Comparison of ENCODE assay signal across 9 mouse cellular contexts in the genomic region with DNA sequence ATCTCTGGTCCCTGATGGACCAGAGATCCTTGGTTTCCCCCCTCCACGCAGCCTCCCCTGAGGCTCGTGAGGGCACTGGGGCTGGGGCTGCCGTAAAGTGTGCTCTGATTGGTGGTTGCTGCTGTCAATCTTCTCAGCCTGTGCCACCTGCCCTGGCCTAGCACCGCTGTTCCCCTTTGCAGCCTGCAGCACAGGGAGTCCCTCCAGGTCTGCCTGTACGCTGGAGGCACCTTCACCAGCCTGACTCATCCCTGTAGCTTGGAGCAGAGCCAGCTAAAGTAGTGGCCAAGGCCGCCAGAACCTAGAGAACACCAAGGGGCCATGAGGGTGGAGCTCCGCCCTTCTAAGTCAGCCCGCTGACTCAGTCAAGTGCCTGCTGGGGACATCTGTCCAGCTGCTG. TPM values are rescaled to one million over a fixed set of nuclear protein-coding genes. Genes with fewer than 3 reads are reported as not detected.
DNase-seq lines count a peak whose midpoint lies in the region; ATAC-seq lines count a peak whose summit lies in the region.
"Had no signal": no experiment of that assay in that cellular context is flagged by ENCODE, and none has a peak within 500 bp of the region (broad histone marks: within the 10 kb centered on the region; RNA-seq: fewer than 3 reads in every experiment).

No protein-coding gene starts in this region.

- H3K36me3 ChIP-seq in forebrain, embryonic 14.5 days (ENCODE audit: control insufficient read depth, insufficient read depth, low read length) = no peaks in the 10 kb centered on the region
- no peaks in the 10 kb centered on the region for H3K36me3 ChIP-seq in forebrain, embryonic 11.5 days (ENCODE audit: control insufficient read depth, insufficient read depth, low read length)
- H3K36me3 ChIP-seq in intestine, embryonic 14.5 days (ENCODE audit: control insufficient read depth, insufficient read depth, low read length) = no peaks in the 10 kb centered on the region
- no peaks in the 10 kb centered on the region for H3K36me3 ChIP-seq in stomach, embryonic 16.5 days (ENCODE audit: control insufficient read depth, insufficient read depth, low read length)

- H3K4me3 ChIP-seq in forebrain, embryonic 14.5 days (ENCODE audit: low read depth, low read length) = no peak overlapping the region
- no peak overlapping the region for H3K4me3 ChIP-seq in forebrain, embryonic 11.5 days (ENCODE audit: low read depth, low read length)
- H3K4me3 ChIP-seq in intestine, embryonic 14.5 days (ENCODE audit: low read depth, low read length) = no peak overlapping the region
- H3K4me3 ChIP-seq in stomach, embryonic 16.5 days (replicated peaks; ENCODE audit: low read length) = no peak overlapping the region
- H3K4me3 ChIP-seq: myocyte had no signal

- no peak overlapping the region for H3K27ac ChIP-seq in forebrain, embryonic 14.5 days (ENCODE audit: low read depth, low read length)
- no peak overlapping the region for H3K27ac ChIP-seq in forebrain, embryonic 11.5 days (ENCODE audit: low read depth, low read length)
- H3K27ac ChIP-seq in intestine, embryonic 14.5 days (ENCODE audit: low read depth) = no peak overlapping the region
- H3K27ac ChIP-seq in stomach, embryonic 16.5 days (ENCODE audit: low read length) = no peak overlapping the region

- 19% methylated on average over 8 of the region's 8 CpGs for WGBS in forebrain, embryonic 14.5 days
- 25% methylated on average over 8 of the region's 8 CpGs for WGBS in forebrain, embryonic 11.5 days
- WGBS in intestine, embryonic 14.5 days = 17% methylated on average over 8 of the region's 8 CpGs
- WGBS in stomach, embryonic 16.5 days = 18% methylated on average over 8 of the region's 8 CpGs

- peaks cover 7% of the 10 kb centered on the region; the same call in 1 of the 2 replicates for H3K4me1 ChIP-seq in forebrain, embryonic 14.5 days (ENCODE audit: control insufficient read depth, insufficient read depth, low read length)
- peaks cover 6% of the 10 kb centered on the region; the same call in 1 of the 2 replicates for H3K4me1 ChIP-seq in forebrain, embryonic 11.5 days (replicated peaks; ENCODE audit: control insufficient read depth, insufficient read depth, low read length)
- no peaks in the 10 kb centered on the region for H3K4me1 ChIP-seq in intestine, embryonic 14.5 days (replicated peaks; ENCODE audit: control insufficient read depth, insufficient read depth, low read length)
- H3K4me1 ChIP-seq in stomach, embryonic 16.5 days (ENCODE audit: control insufficient read depth, insufficient read depth, low read length) = peaks cover 10% of the 10 kb centered on the region; the same call in 1 of the 2 replicates

- no peak overlapping the region for H3K4me2 ChIP-seq in forebrain, embryonic 14.5 days (ENCODE audit: low read length)
- no peak overlapping the region for H3K4me2 ChIP-seq in forebrain, embryonic 11.5 days (ENCODE audit: low read depth, low read length, severe bottlenecking)
- no peak overlapping the region; the same call in 1 of the 2 replicates for H3K4me2 ChIP-seq in intestine, embryonic 14.5 days (ENCODE audit: low read length)
- 0 out of 2 replicates have a peak overlapping the region, but pooled peaks have one; percentile 14 for H3K4me2 ChIP-seq in stomach, embryonic 16.5 days (ENCODE audit: low read depth, low read length)

- H3K9me3 ChIP-seq in forebrain, embryonic 14.5 days (replicated peaks; ENCODE audit: control insufficient read depth, low read length) = no peaks in the 10 kb centered on the region
- no peaks in the 10 kb centered on the region for H3K9me3 ChIP-seq in forebrain, embryonic 11.5 days (ENCODE audit: control insufficient read depth, low read length)
- no peaks in the 10 kb centered on the region for H3K9me3 ChIP-seq in intestine, embryonic 14.5 days (ENCODE audit: control insufficient read depth, low read length)
- H3K9me3 ChIP-seq in stomach, embryonic 16.5 days (replicated peaks; ENCODE audit: control insufficient read depth, low read length) = no peaks in the 10 kb centered on the region

- DNase-seq in forebrain, embryonic 14.5 days (ENCODE audit: low spot score) = peak; percentile 40
- DNase-seq in forebrain, embryonic 11.5 days (ENCODE audit: low spot score) = no peak
- peak; percentile 32 for DNase-seq in urinary bladder, postnatal 25 days (ENCODE audit: low spot score)
- no peak for DNase-seq in urinary bladder, postnatal 10 days (ENCODE audit: low spot score)
- peak; percentile 70 for DNase-seq in intestine, embryonic 14.5 days (ENCODE audit: low spot score)
- DNase-seq in cerebellum, adult 11-12 months = no peak
- no peak for DNase-seq in layer of hippocampus, adult 9-10 months (ENCODE audit: low spot score)

- ATAC-seq in forebrain, embryonic 14.5 days = no peak
- no peak for ATAC-seq in forebrain, embryonic 11.5 days (replicated peaks; ENCODE audit: low FRiP score)
- peak; percentile 69 for ATAC-seq in intestine, embryonic 14.5 days (replicated peaks; ENCODE audit: low FRiP score, low TSS enrichment, low read depth)
- peak; percentile 76 for ATAC-seq in stomach, embryonic 16.5 days (ENCODE audit: insufficient read depth, low FRiP score)

- no peaks in the 10 kb centered on the region for H3K27me3 ChIP-seq in forebrain, embryonic 14.5 days (replicated peaks; ENCODE audit: control insufficient read depth, insufficient read depth, low read length)
- no peaks in the 10 kb centered on the region for H3K27me3 ChIP-seq in forebrain, embryonic 11.5 days (ENCODE audit: control insufficient read depth, insufficient read depth, low read length)
- no peaks in the 10 kb centered on the region for H3K27me3 ChIP-seq in intestine, embryonic 14.5 days (replicated peaks; ENCODE audit: control insufficient read depth, insufficient read depth, low read length)
- no peaks in the 10 kb centered on the region for H3K27me3 ChIP-seq in stomach, embryonic 16.5 days (ENCODE audit: control insufficient read depth, insufficient read depth, low read length)

- no peak overlapping the region for H3K9ac ChIP-seq in forebrain, embryonic 14.5 days (ENCODE audit: low read length)
- H3K9ac ChIP-seq in forebrain, embryonic 11.5 days (ENCODE audit: low read length) = no peak overlapping the region
- no peak overlapping the region for H3K9ac ChIP-seq in intestine, embryonic 14.5 days (ENCODE audit: low read length)
- no peak overlapping the region for H3K9ac ChIP-seq in stomach, embryonic 16.5 days (ENCODE audit: low read length)

RNA-seq across cellular contexts. Expression of a gene that starts 7.7 kb away (rescaled TPM):
- 0.05 TPM in 1 of 2 replicates, not detected in the other for polyA plus RNA-seq in forebrain, embryonic 14.5 days (2014; fragmentation: Nextera tagmentation; extraction: Ambion mirVana)
- polyA plus RNA-seq in forebrain, embryonic 11.5 days (2014; fragmentation: Nextera tagmentation; extraction: Ambion mirVana) = 0.12 TPM in 1 of 2 replicates, not detected in the other
- polyA plus RNA-seq in intestine, embryonic 14.5 days (2014; fragmentation: Nextera tagmentation; extraction: Ambion mirVana) = 0.16 TPM in 1 of 2 replicates, not detected in the other
- 0.31 and 0.91 TPM in 2 replicates for polyA plus RNA-seq in stomach, embryonic 16.5 days (2015; fragmentation: Nextera tagmentation; extraction: Ambion mirVana)

RNA-seq across cellular contexts. Expression of a gene that starts 27.4 kb away (rescaled TPM):
- not detected in 2 replicates for polyA plus RNA-seq in forebrain, embryonic 14.5 days (2014; fragmentation: Nextera tagmentation; extraction: Ambion mirVana)
- not detected in 2 replicates for polyA plus RNA-seq in forebrain, embryonic 11.5 days (2014; fragmentation: Nextera tagmentation; extraction: Ambion mirVana)
- 0.09 TPM in 1 of 2 replicates, not detected in the other for polyA plus RNA-seq in intestine, embryonic 14.5 days (2014; fragmentation: Nextera tagmentation; extraction: Ambion mirVana)
- polyA plus RNA-seq in stomach, embryonic 16.5 days (2015; fragmentation: Nextera tagmentation; extraction: Ambion mirVana) = 0.09 and 0.18 TPM in 2 replicates

Comparison
In these comparisons a context has a peak if more than half of its experiments do, and no peak if none do; other contexts are left out.
1. DNase-seq: peak in forebrain, embryonic 14.5 days (single experiment), urinary bladder, postnatal 25 days (single experiment) and intestine, embryonic 14.5 days (single experiment); none in forebrain, embryonic 11.5 days (single experiment), urinary bladder, postnatal 10 days (single experiment), cerebellum, adult 11-12 months (single experiment) and layer of hippocampus, adult 9-10 months (single experiment).
2. ATAC-seq: peak in intestine, embryonic 14.5 days (single experiment) and stomach, embryonic 16.5 days (single experiment); none in forebrain, embryonic 14.5 days (single experiment) and forebrain, embryonic 11.5 days (single experiment).